Mouse (Mus musculus) hindbrain, embryonic 12.5 days (tissue): ENCODE measurements around the gene Selplg. TPM values are rescaled to one million over a fixed set of nuclear protein-coding genes. Genes with fewer than 3 reads are reported as not detected.
"Not testable (repeated sequence)": the region's sequence is repeated elsewhere in the genome, so short reads cannot be mapped to it uniquely, and the experiment has no call there.

Experiments
- ATAC-seq: fragments of 200-750 bp; cut with Nextera tagmentation; 2 replicates; pipeline ENCODE4 v1.8.0; 2017; ENCODE audit warnings: moderate TSS enrichment; ENCODE audit not compliant: low FRiP score
- H3K27ac ChIP-seq: fragments of 300-500 bp; sonication (generic); 2 replicates; pipeline ENCODE4 v1.5.1; 2016; ENCODE audit warnings: mild to moderate bottlenecking
- H3K27me3 ChIP-seq: fragments of 300-500 bp; sonication (generic); 2 replicates; pipeline ENCODE4 v1.6.1; 2016; ENCODE audit warnings: mild to moderate bottlenecking
- H3K36me3 ChIP-seq: fragments of 300-500 bp; sonication (generic); 2 replicates; pipeline ENCODE4 v1.6.1; 2016; ENCODE audit warnings: mild to moderate bottlenecking
- H3K4me1 ChIP-seq: fragments of 300-500 bp; sonication (generic); 2 replicates; pipeline ENCODE4 v1.6.1; 2016
- H3K4me2 ChIP-seq: fragments of 300-500 bp; sonication (generic); replicated peaks from 2 replicates; pipeline ENCODE4 v1.6.1; 2016; ENCODE audit warnings: mild to moderate bottlenecking
- H3K4me3 ChIP-seq: fragments of 300-500 bp; sonication (generic); 2 replicates; pipeline ENCODE4 v1.5.1; 2016; ENCODE audit warnings: mild to moderate bottlenecking
- H3K9ac ChIP-seq: fragments of 300-500 bp; sonication (generic); 2 replicates; pipeline ENCODE4 v1.6.1; 2016; ENCODE audit warnings: mild to moderate bottlenecking, moderate library complexity
- H3K9me3 ChIP-seq: fragments of 300-500 bp; sonication (generic); replicated peaks from 2 replicates; pipeline ENCODE4 v1.6.1; 2016; ENCODE audit warnings: mild to moderate bottlenecking
- WGBS: fragments of 180-500 bp; shearing (Covaris S2); methylation state at CpG from one replicate; pipeline ENCODE4 v1.1.7; 2016; 5-methylcytosine and 5-hydroxymethylcytosine counted together
- polyA plus RNA-seq: library from polyadenylated mRNA; unstranded; fragments of >200 nt; fragmentation: Nextera tagmentation; extraction: Ambion mirVana; gene quantifications from 2 replicates; pipeline ENCODE4 v1.2.1, GENCODE M21; 2016

Selplg gene
- polyA plus RNA-seq, 1 experiment from 2014 or later = 1.3 TPM

DNA sequence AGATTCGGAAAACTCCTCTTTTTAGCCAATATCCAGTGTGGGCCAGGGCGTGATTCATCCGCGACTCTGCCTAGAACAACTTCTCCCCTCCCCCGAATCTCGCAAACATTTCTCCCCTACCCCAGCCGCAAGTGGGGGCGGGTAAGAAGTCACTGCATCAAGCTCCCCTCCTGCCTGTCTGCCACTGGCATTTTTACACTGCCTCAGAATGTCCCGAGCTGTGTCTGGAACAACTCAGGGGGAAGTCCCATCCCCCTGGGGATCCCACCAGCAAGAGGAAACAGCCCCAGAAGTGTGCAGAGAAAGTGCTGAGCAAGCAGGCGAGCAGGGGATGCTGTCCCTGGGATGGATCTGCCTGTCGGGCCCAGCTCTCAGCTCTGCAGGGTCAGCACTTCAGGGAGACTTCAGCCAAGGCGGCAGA is 48.9 kb downstream of the Selplg start:
- Histone ChIP-seq H3K4me2 (no peak overlapping the region; the same call in 1 of the 2 replicates), H3K27ac (peak overlapping the region; percentile 37; the same call in 1 of the 2 replicates)
- no peak for ATAC-seq

DNA sequence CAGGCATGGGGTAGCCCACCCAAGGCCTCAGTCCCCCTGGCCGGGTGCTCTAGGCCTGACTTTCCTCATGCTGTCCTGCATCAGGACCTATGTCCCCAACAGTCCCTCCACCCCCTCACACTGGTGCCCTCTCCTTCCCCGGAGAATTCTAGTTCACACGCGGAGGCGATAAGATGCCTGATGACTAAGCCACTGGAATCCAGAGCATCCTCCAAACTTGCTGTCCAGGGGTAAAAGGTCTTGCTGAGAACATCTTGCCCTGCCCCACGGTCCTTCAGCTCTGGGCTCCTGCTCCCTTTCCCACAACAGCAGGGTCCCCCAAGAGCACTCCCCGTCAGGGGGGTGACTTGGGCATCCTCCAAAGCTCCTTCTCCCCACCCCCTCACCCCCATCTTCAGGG is 49.8 kb downstream of the Selplg start:
- peaks cover 4% of the 10 kb centered on the region for H3K4me1 ChIP-seq
- no peak overlapping the region for H3K4me3 ChIP-seq
- no peak overlapping the region for H3K4me2 ChIP-seq
- H3K36me3 ChIP-seq = peaks cover 10% of the 10 kb centered on the region
- H3K27ac ChIP-seq = no peak overlapping the region
- H3K27me3 ChIP-seq = peaks cover 17% of the 10 kb centered on the region
- no peak overlapping the region for H3K9ac ChIP-seq
- no peaks in the 10 kb centered on the region for H3K9me3 ChIP-seq
- WGBS = 93% methylated on average over 7 of the region's 7 CpGs
- ATAC-seq = no peak

More for the DNA sequence above, 48.9 kb downstream of the Selplg start:
- H3K4me3 ChIP-seq = no peak overlapping the region
- no peaks in the 10 kb centered on the region for H3K9me3 ChIP-seq
- H3K4me1 ChIP-seq = peaks cover 7% of the 10 kb centered on the region
- peaks cover 17% of the 10 kb centered on the region for H3K27me3 ChIP-seq
- H3K36me3 ChIP-seq = peaks cover 3% of the 10 kb centered on the region; the same call in 1 of the 2 replicates
- no peak overlapping the region for H3K9ac ChIP-seq
- 16% methylated on average over 12 of the region's 12 CpGs for WGBS

DNA sequence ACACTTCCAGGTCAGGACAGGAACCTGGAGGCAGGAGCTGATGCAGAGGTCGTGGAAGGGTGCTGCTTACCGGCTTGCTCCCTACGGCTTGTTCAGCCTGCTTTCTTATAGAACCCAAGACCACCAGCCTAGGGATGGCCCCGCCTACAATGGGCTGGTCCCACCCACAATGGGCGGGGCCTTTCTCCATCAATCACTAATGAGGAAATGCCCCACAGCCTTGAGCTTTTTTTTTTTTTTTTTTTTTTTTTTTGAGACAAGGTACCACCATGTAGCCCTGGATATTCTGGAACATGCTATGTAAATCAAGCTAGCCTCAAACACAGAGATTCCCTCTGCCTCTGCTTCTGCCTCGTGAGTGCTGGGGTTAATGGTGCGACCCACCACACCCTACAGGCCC is 50.6 kb downstream of the Selplg start:
- no peak overlapping the region for H3K9ac ChIP-seq

DNA sequence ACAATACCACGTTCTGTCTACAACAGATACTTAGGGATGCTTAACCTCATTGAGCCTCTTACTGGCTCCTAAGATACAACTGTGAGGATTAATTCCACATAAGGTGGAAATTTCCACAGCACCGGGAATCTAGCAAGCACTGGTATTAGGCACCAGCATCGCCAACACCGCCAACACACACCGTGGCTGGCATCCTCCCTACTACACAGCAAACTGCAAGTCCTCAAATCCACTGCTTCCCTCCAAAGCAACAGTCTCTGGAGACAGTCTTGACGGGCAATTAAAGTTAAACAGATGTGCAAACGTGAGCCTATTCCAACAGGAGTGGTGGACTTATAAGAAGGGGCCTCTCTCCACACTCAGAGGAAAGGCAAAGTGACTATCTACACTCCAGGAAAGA is 51.2 kb downstream of the Selplg start:
- WGBS = 83% methylated on average over 7 of the region's 7 CpGs
- no peak overlapping the region for H3K4me2 ChIP-seq
- H3K27me3 ChIP-seq = peaks cover 17% of the 10 kb centered on the region
- no peaks in the 10 kb centered on the region for H3K9me3 ChIP-seq
- no peak overlapping the region for H3K27ac ChIP-seq
- peaks cover 22% of the 10 kb centered on the region for H3K36me3 ChIP-seq
- H3K4me1 ChIP-seq = peaks cover 4% of the 10 kb centered on the region
- no peak overlapping the region for H3K4me3 ChIP-seq
- ATAC-seq = no peak
- no peak overlapping the region for H3K9ac ChIP-seq

More for the DNA sequence above, 50.6 kb downstream of the Selplg start:
- H3K27me3 ChIP-seq = peaks cover 17% of the 10 kb centered on the region
- no peak overlapping the region for H3K4me3 ChIP-seq
- H3K36me3 ChIP-seq = peaks cover 16% of the 10 kb centered on the region
- ATAC-seq = no peak
- H3K4me1 ChIP-seq = peaks cover 4% of the 10 kb centered on the region
- 80% methylated on average over 7 of the region's 7 CpGs for WGBS
- no peak overlapping the region for H3K27ac ChIP-seq
- H3K4me2 ChIP-seq = no peak overlapping the region
- H3K9me3 ChIP-seq = no peaks in the 10 kb centered on the region

DNA sequence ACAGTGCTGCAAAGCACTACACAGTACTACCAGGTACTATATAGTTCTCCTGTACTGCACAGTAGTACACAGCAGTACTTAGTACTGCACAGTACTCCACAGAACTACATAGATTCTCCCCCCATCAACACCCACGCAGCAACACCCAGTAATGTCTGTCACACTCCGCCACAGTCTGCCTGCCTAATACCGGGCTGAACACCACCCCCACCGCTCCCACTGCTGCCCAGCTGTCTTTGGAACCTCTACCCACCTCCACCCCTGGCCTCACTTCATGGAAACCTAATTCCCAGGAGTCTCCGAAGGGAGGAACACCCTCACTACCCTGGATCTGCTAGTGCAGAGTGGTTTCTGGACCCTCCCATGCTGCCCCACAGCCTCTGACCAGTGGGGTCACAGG is 51.7 kb downstream of the Selplg start:
- H3K4me1 ChIP-seq = peaks cover 4% of the 10 kb centered on the region
- no peaks in the 10 kb centered on the region for H3K9me3 ChIP-seq
- H3K27ac ChIP-seq = no peak overlapping the region
- ATAC-seq = no peak
- H3K4me3 ChIP-seq = no peak overlapping the region
- no peak overlapping the region for H3K9ac ChIP-seq
- H3K4me2 ChIP-seq = no peak overlapping the region
- peaks cover 17% of the 10 kb centered on the region for H3K27me3 ChIP-seq
- 89% methylated on average over 5 of the region's 5 CpGs for WGBS
- peaks cover 27% of the 10 kb centered on the region for H3K36me3 ChIP-seq

DNA sequence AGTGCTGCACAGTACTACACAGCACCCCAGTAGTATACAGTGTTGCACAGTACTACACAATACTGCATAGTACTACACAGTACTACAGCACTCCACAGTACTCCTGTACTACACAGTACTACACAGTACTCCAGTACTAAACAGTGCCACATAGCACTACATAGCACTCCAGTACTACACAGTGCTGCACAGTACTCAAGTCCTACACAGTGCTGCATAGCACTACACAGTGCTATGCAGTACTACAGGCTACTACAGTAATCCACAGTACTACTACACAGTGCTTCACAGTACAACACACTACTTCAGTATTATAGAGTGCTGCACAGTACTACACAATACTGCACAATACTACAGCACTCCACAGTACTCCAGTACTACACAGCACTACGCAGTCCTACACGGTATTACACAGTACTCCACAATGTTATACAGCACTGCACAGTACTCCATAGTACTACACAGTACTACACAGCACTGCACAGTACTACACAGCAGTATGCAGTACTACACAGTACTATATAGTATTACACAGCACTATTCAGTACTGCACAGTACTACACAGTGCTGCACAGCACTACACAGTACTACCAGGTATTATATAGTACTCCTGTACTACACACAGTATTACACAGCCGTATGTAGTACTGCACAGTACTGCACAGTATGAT is 52.2 kb downstream of the Selplg start:
- ATAC-seq = 0 out of 2 replicates have a peak, but pooled peaks have one; percentile 43
- Histone ChIP-seq H3K4me3 (no peak overlapping the region), H3K9ac (no peak overlapping the region), H3K4me2 (no peak overlapping the region), H3K9me3 (no peaks in the 10 kb centered on the region), H3K27ac (no peak overlapping the region), H3K27me3 (peaks cover 17% of the 10 kb centered on the region), H3K4me1 (peaks cover 4% of the 10 kb centered on the region), H3K36me3 (peaks cover 32% of the 10 kb centered on the region)
- 95% methylated on average over 3 of the region's 3 CpGs for WGBS

DNA sequence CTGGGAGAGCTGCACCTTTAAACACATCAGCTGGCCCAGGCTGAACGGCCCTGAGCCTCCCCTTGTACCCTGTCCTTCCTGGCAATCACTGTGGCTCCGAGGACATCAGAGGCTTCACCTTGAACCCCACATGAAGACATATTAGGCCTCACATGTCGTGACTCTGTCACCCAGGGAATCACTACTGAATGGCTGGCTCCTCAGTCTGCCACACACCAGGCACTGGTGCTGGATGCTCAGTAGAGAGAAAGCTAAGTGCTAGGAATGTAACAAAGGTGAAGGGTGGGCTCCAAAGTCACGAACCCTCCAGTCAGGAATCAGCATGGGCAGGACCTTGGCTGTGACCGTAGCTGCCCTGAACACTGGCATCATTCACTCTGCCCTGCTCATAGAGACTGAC is 52.9 kb downstream of the Selplg start:
- peaks cover 39% of the 10 kb centered on the region for H3K36me3 ChIP-seq

DNA sequence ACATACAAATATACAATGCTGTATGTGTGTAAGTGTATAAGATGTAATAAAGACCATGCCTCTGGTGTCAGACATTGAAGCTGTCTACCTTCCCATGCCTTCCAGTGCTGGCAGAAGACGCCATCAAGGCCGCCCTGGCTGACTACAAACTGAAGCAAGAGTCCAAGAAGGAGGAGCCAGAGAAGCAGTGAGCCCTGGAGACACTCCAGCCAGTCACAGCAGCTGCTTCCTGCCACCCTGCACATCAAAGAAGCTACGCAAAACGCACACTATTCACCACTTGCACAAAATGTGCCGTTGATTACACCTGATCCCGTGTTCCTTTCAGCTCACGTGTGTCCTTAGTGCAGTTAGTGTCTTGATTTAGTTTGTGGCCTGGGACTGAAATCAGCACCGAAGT is 54.7 kb downstream of the Selplg start:
- H3K27ac ChIP-seq, H3K9ac ChIP-seq, H3K9me3 ChIP-seq, H3K4me3 ChIP-seq, H3K27me3 ChIP-seq, ATAC-seq, H3K4me2 ChIP-seq: not testable (repeated sequence)
- Histone ChIP-seq H3K4me1 (peaks cover 11% of the 10 kb centered on the region), H3K36me3 (peaks cover 43% of the 10 kb centered on the region)
- 91% methylated on average over 8 of the region's 8 CpGs for WGBS

More for the DNA sequence above, 52.9 kb downstream of the Selplg start:
- H3K27me3 ChIP-seq = peaks cover 17% of the 10 kb centered on the region
- H3K9me3 ChIP-seq = no peaks in the 10 kb centered on the region
- H3K4me2 ChIP-seq = no peak overlapping the region
- no peak overlapping the region for H3K4me3 ChIP-seq
- H3K9ac ChIP-seq = no peak overlapping the region
- H3K27ac ChIP-seq = no peak overlapping the region
- 80% methylated on average over 5 of the region's 5 CpGs for WGBS
- H3K4me1 ChIP-seq = peaks cover 4% of the 10 kb centered on the region
- ATAC-seq = no peak

DNA sequence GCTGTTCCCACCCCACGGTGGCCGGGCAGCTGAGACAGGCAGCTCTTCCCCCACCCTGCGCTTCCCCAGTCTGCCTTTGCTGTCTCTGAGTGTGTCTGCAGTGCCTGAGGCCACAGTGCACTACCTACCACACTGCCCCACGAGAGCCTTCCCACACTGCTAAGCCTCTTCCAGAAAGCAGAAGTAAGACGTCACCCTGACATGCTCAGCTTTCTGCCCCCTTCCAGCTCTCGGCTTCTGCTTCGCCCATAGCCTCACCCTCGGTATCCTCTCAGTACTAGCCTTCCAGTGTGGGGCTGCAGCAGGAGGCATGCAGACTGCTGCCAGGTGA is 55.6 kb downstream of the Selplg start:
- H3K9me3 ChIP-seq = no peaks in the 10 kb centered on the region
- WGBS = 88% methylated on average over 8 of the region's 8 CpGs
- no peak for ATAC-seq

DNA sequence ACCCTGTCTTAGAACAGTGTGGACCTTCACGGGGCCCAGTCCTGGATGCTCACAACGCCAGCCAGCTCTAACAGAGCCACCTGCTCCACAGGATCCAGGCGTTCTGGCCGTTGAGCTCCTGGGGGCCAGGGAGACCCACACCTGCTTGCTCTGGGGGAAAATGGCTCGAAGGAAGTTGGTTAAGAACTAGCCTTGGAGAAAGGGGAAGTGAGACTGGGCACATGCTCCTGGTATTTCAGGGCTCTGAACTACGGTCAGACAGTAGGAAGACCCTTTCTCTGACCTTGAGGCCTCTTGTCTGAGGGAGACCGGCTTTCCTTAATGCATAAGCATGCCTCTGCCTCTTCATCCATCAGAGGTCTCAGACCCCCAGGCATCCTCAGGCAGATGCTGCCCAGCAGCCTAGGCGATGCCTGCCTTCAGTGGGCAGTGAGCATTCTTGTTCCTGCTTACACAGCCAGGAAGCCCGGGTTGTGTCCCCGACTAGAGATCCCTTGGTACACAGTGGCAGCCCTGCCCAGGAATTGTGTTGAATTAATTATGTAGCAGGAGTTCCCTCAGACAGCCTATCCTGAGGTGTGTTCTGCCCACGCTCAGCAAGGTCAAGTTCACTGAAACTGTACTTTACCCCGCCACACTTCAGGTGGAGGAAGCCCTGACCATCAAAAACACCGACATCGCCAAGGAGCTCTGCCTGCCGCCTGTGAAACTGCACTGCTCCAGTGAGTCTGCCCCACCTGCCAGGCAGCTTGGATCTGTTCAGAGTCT is 56.1 kb downstream of the Selplg start:
- ATAC-seq = no peak
- Histone ChIP-seq H3K4me2 (no peak overlapping the region), H3K36me3 (peaks cover 43% of the 10 kb centered on the region), H3K27ac (no peak overlapping the region), H3K9me3 (no peaks in the 10 kb centered on the region), H3K4me1 (peaks cover 11% of the 10 kb centered on the region), H3K27me3 (no peaks in the 10 kb centered on the region), H3K4me3 (no peak overlapping the region), H3K9ac (no peak overlapping the region)
- 93% methylated on average over 15 of the region's 15 CpGs for WGBS

More for the DNA sequence above, 55.6 kb downstream of the Selplg start:
- Histone ChIP-seq H3K9ac (no peak overlapping the region), H3K27ac (no peak overlapping the region), H3K4me2 (no peak overlapping the region), H3K36me3 (peaks cover 43% of the 10 kb centered on the region), H3K4me3 (no peak overlapping the region), H3K4me1 (peaks cover 11% of the 10 kb centered on the region), H3K27me3 (no peaks in the 10 kb centered on the region)

DNA sequence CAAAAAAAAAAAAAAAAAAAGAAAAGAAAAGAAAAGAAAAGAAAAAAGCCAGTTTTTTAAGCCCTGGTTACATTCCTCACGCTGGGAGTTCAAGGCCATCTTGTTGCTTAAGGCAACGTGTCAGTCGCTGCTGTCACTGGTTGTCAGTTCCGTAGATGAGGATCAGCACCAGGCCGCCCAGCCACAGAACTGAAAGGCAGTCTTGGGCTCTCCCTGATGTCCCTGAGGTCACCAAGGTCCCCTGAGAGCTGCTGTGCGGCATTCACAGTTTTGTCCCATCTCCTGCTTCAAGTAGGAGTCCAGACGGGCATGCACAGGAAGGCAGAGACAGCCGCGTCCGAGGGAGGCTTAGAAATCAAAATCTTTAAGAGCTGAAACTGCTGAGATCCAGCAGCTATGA is 56.9 kb downstream of the Selplg start:
- H3K4me3 ChIP-seq = no peak overlapping the region
- peaks cover 12% of the 10 kb centered on the region for H3K4me1 ChIP-seq
- no peak overlapping the region for H3K27ac ChIP-seq
- H3K36me3 ChIP-seq = peaks cover 43% of the 10 kb centered on the region
- no peak overlapping the region for H3K4me2 ChIP-seq
- H3K9ac ChIP-seq = no peak overlapping the region
- WGBS = 93% methylated on average over 10 of the region's 10 CpGs
- ATAC-seq = no peak
- H3K9me3 ChIP-seq = no peaks in the 10 kb centered on the region
- H3K27me3 ChIP-seq = no peaks in the 10 kb centered on the region

DNA sequence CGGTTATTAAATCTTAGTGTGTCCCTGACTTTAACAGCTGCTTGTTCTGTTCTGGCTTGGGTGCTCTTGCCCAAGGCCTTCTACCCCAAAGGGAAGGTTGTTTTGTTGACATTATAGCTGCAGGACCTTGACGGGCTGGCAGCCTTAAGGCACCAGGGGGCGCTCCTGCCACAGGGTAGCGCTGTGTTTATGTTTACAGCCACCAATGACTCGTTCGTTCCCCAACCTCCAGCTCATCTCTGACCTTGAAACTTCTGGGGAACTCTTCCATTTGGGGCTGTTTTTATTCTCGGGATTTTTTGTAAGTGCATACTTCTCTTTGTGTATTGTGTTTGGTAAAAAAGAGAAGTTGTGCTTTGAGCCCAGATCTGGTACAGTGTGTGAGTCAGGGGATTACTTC is 58.8 kb downstream of the Selplg start:
- no peaks in the 10 kb centered on the region for H3K27me3 ChIP-seq
- no peak overlapping the region for H3K27ac ChIP-seq
- H3K36me3 ChIP-seq = peaks cover 49% of the 10 kb centered on the region
- peak overlapping the region; percentile 93 for H3K4me3 ChIP-seq
- peaks cover 28% of the 10 kb centered on the region for H3K4me1 ChIP-seq
- no peaks in the 10 kb centered on the region for H3K9me3 ChIP-seq
- WGBS = 3% methylated on average over 7 of the region's 7 CpGs
- H3K4me2 ChIP-seq = peak overlapping the region; percentile 95
- peak overlapping the region; percentile 79; the same call in 1 of the 2 replicates for H3K9ac ChIP-seq
- ATAC-seq = no peak
